Mouse (Mus musculus): ENCODE measurements around the gene Lrrtm4.

DNA sequence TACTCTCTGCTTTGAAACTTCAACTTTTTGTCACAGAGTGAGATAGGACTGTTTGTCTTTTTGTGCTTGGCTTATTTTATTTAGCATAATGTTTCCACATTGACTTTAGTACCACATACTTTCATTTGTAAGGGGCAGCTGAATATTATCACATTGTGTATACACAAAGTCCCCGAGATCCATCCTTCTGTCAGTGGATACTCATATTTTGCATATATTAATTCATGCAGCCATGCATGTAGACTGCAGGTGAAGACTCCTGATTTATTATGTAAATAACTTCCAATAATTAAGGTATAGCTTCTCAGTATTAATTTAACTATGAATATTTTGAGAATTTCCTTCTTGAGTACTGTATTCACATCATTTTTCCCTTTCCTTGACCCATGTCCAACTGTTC, 163.2 kb downstream of the Lrrtm4 start:
- no peak for TF ChIP-seq POLR2A (IDR thresholded peaks at IDR 0.05; ENCODE audit: low read depth, low read length)
- TF ChIP-seq CTCF (conservative IDR thresholded peaks at IDR 0.05; ENCODE audit: insufficient read depth, insufficient read length, low read depth, low read length): no peak
